Mouse (Mus musculus): ENCODE results near the gene 4921507P07Rik. TPM values are rescaled to one million over a fixed set of nuclear protein-coding genes. Genes with fewer than 3 reads are reported as not detected.
A peak's percentile ranks its signal among the peaks of the same experiment; 100 is the strongest.
"Not testable (repeated sequence)": the region's sequence is repeated elsewhere in the genome, so short reads cannot be mapped to it uniquely, and the experiment has no call there.

4921507P07Rik gene
- polyA plus RNA-seq (2012; rRNA removed): 0.85 and 0.90 TPM in 2 replicates

GRCm38 (mm10) chr6:50596301-50597211 lies at the start of gene 4921507P07Rik:
Gene 4921507P07Rik (minus strand): TSS chr6:50596632.
- no peaks in the 10 kb centered on the region for H3K4me1 ChIP-seq (ENCODE audit: control insufficient read depth, insufficient read depth, low read length)
- TF ChIP-seq POLR2A (IDR thresholded peaks at IDR 0.05; ENCODE audit: extremely low read depth, insufficient read depth, low read length) (no peak; the same call in 1 of the 2 replicates), CTCF (IDR thresholded peaks at IDR 0.05; ENCODE audit: extremely low read depth, insufficient read depth, low read length) (0 out of 2 replicates have a peak, but pooled peaks have one; percentile 49)
- H3K27ac ChIP-seq (ENCODE audit: insufficient read depth, low read length): no peak within 1 kb of the TSS
- H3K4me3 ChIP-seq (ENCODE audit: insufficient read depth, low read length): peak within 1 kb of the TSS; percentile 61

DNA sequence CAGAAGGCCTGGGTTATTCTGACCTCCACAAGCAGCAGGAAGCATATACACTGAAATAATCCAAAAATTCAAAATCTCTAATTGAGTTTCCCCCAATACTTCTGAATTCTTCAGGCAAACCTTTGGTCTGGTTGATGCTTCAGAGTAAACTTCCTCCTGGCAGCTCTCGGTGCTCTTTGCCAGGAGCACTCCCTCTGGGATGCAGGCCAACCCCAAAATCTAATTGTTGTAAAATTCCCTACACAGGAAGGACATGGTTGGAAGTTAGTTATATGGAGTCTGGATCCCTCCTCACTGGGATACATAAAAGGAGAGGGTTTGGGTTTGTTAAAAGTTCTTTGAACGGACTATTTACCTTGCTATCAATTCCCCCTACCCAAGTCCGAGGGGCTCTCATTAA lies 48.3 kb upstream of the 4921507P07Rik start:
- no peak overlapping the region for H3K27ac ChIP-seq (ENCODE audit: insufficient read depth, low read length)
- H3K4me1 ChIP-seq (ENCODE audit: control insufficient read depth, insufficient read depth, low read length): no peaks in the 10 kb centered on the region
- TF ChIP-seq CTCF (IDR thresholded peaks at IDR 0.05; ENCODE audit: extremely low read depth, insufficient read depth, low read length): no peak
- no peak for TF ChIP-seq POLR2A (IDR thresholded peaks at IDR 0.05; ENCODE audit: extremely low read depth, insufficient read depth, low read length)
- H3K4me3 ChIP-seq (ENCODE audit: insufficient read depth, low read length): no peak overlapping the region

- TF ChIP-seq CTCF (IDR thresholded peaks at IDR 0.05; ENCODE audit: extremely low read depth, insufficient read depth, low read length) (no peak), POLR2A (IDR thresholded peaks at IDR 0.05; ENCODE audit: extremely low read depth, insufficient read depth, low read length) (no peak)
- H3K27ac ChIP-seq (ENCODE audit: insufficient read depth, low read length): no peak overlapping the region
These were observed 45.5 kb upstream of the 4921507P07Rik start for GRCm38 (mm10) chr6:50641898-50642297.

DNA sequence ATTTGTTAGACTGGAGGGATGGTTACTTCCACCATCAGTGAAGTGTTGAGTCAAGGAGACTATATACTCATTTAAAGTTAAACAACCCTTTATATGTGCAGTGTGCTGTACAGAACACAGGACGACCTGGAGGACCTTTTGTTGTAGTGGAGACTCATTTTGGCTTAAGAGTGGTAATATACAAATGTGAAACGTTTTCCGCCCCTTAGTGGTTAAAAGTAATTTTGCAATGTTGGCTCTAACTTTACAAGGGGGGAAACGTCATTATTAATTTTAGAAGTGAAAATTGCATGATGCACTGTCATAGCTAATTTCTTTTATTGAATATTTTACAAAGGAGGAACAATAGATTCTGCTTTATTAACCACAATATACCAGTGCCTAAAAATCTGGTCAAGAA lies 43.9 kb upstream of the 4921507P07Rik start:
- Histone ChIP-seq H3K27ac (ENCODE audit: insufficient read depth, low read length) (no peak overlapping the region), H3K4me1 (ENCODE audit: control insufficient read depth, insufficient read depth, low read length) (no peaks in the 10 kb centered on the region), H3K4me3 (ENCODE audit: insufficient read depth, low read length) (no peak overlapping the region)
- TF ChIP-seq POLR2A (IDR thresholded peaks at IDR 0.05; ENCODE audit: extremely low read depth, insufficient read depth, low read length) (no peak), CTCF (IDR thresholded peaks at IDR 0.05; ENCODE audit: extremely low read depth, insufficient read depth, low read length) (no peak)

More at GRCm38 (mm10) chr6:50641898-50642297, 45.5 kb upstream of the 4921507P07Rik start:
- Histone ChIP-seq H3K4me3 (ENCODE audit: insufficient read depth, low read length) (no peak overlapping the region), H3K4me1 (ENCODE audit: control insufficient read depth, insufficient read depth, low read length) (no peaks in the 10 kb centered on the region)

GRCm38 (mm10) chr6:50639656-50640055 lies 43.2 kb upstream of the 4921507P07Rik start:
- Histone ChIP-seq H3K4me1 (ENCODE audit: control insufficient read depth, insufficient read depth, low read length) (no peaks in the 10 kb centered on the region), H3K27ac (ENCODE audit: insufficient read depth, low read length) (no peak overlapping the region), H3K4me3 (ENCODE audit: insufficient read depth, low read length) (no peak overlapping the region)
- TF ChIP-seq POLR2A (IDR thresholded peaks at IDR 0.05; ENCODE audit: extremely low read depth, insufficient read depth, low read length): no peak
- no peak for TF ChIP-seq CTCF (IDR thresholded peaks at IDR 0.05; ENCODE audit: extremely low read depth, insufficient read depth, low read length)

GRCm38 (mm10) chr6:50626170-50626569 lies 29.7 kb upstream of the 4921507P07Rik start:
- H3K27ac ChIP-seq (ENCODE audit: insufficient read depth, low read length); H3K4me1 ChIP-seq (ENCODE audit: control insufficient read depth, insufficient read depth, low read length); H3K4me3 ChIP-seq (ENCODE audit: insufficient read depth, low read length): not testable (repeated sequence)

DNA sequence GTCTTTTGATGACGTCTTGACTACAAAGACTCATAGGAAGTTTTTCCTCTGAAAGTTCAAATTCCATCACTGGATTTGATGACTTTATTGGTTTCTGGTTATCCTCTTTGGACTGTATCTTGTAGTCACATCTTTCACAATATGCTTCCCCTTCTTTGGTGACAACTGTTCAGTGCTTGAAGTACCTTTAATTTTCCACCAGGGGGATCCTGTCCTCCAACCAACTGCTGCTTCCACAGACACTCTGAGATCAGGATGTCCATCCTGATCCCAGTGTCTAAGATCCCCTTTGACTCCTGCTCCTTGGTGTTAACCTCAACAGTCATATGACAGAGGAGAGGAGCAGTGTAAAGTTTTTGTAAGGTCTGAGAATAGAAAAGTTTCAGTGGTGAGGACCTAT lies 21.8 kb upstream of the 4921507P07Rik start:
- H3K27ac ChIP-seq (ENCODE audit: insufficient read depth, low read length); H3K4me1 ChIP-seq (ENCODE audit: control insufficient read depth, insufficient read depth, low read length); H3K4me3 ChIP-seq (ENCODE audit: insufficient read depth, low read length): not testable (repeated sequence)

DNA sequence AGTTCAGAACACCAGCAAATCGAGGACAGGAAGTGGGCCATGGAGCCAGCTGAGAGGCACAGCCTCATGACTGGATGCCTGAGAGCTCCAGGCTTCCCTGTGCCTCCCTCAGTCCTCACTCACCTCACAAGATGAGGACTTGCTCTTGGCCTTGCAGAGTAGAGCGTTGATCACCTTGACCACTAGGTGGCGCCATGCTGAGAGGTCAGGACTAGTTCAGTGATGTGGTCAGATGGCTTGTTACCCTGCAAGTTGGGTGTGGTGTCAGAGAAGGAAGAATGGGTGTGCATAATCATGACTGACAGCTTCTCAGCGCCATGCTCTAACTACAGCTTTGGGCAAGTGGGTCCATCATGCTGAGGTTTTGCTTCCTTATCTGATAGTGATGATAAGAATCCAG lies 5.2 kb upstream of the 4921507P07Rik start:
- no peak overlapping the region for H3K27ac ChIP-seq (ENCODE audit: insufficient read depth, low read length)
- no peaks in the 10 kb centered on the region for H3K4me1 ChIP-seq (ENCODE audit: control insufficient read depth, insufficient read depth, low read length)
- no peak overlapping the region for H3K4me3 ChIP-seq (ENCODE audit: insufficient read depth, low read length)
- TF ChIP-seq POLR2A (IDR thresholded peaks at IDR 0.05; ENCODE audit: extremely low read depth, insufficient read depth, low read length): no peak
- TF ChIP-seq CTCF (IDR thresholded peaks at IDR 0.05; ENCODE audit: extremely low read depth, insufficient read depth, low read length): peak; percentile 48

GRCm38 (mm10) chr6:50598560-50598959 lies 2.1 kb upstream of the 4921507P07Rik start:
- Histone ChIP-seq H3K4me1 (ENCODE audit: control insufficient read depth, insufficient read depth, low read length) (no peaks in the 10 kb centered on the region), H3K4me3 (ENCODE audit: insufficient read depth, low read length) (no peak overlapping the region), H3K27ac (ENCODE audit: insufficient read depth, low read length) (no peak overlapping the region)
- TF ChIP-seq CTCF (IDR thresholded peaks at IDR 0.05; ENCODE audit: extremely low read depth, insufficient read depth, low read length) (no peak), POLR2A (IDR thresholded peaks at IDR 0.05; ENCODE audit: extremely low read depth, insufficient read depth, low read length) (no peak)

DNA sequence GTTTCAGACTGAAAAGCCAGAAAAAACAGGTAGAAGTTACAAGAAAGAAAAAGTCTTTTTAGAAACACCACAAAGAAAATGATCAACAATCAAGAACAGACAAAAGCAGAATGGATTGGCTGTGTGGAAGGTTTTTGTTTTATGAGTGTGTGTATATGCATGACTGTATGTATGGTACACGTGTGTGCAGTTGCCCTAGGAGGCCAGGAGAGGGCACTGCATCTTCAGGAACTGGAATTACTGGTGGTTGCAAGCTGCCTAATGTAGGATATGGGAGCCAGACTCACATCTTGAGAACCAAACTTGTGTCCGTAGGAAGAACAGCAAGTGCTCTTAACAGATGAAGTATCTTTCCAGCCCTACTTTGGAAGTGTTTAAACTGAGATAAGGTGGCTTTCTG lies 2.1 kb downstream of the 4921507P07Rik start:
- no peaks in the 10 kb centered on the region for H3K4me1 ChIP-seq (ENCODE audit: control insufficient read depth, insufficient read depth, low read length)
- TF ChIP-seq CTCF (IDR thresholded peaks at IDR 0.05; ENCODE audit: extremely low read depth, insufficient read depth, low read length) (0 out of 2 replicates have a peak, but pooled peaks have one; percentile 4), POLR2A (IDR thresholded peaks at IDR 0.05; ENCODE audit: extremely low read depth, insufficient read depth, low read length) (no peak)
- no peak overlapping the region for H3K27ac ChIP-seq (ENCODE audit: insufficient read depth, low read length)
- no peak overlapping the region for H3K4me3 ChIP-seq (ENCODE audit: insufficient read depth, low read length)
